Mouse (Mus musculus): Measurements from ENCODE around the gene Itln1.

DNA sequence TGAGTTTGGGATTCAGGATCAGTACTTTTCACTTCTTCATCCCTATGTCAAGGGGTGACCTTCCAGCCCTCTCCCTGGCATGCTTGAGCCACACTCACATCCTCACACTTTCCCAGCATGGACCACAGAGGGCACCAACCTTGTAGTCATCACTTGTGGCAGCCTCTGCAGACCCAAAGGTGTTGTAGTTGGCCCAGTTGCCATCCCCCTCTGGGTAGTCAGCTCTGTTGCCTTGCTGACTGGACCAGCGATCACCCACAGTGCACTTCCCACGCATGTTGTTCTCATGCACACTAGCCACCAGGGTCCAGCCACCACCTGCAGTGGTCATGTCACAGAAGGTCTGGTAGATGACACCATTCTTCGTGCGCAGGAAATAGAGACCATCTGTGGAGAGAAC is 3.7 kb downstream of the Itln1 start:
- TF ChIP-seq CTCF (IDR thresholded peaks at IDR 0.05; ENCODE audit: borderline replicate concordance, control insufficient read depth, extremely low read depth, insufficient read depth, low read length, poor library complexity) (no peak), POLR2A (IDR thresholded peaks at IDR 0.05; ENCODE audit: control insufficient read depth, extremely low read depth, insufficient read depth, low read length, poor library complexity) (no peak)
